Mouse (Mus musculus) mammary gland, adult 2 months (tissue): ENCODE data around the gene Tlcd1. TPM values are rescaled to one million over a fixed set of nuclear protein-coding genes. Genes with fewer than 3 reads are reported as not detected.

Source experiments
- polyA plus RNA-seq: library from polyadenylated mRNA; depleted of rRNA; stranded (reverse); fragments of >200 nt; gene quantifications from 2 replicates; pipeline ENCODE4 v1.2.3, GENCODE M21; 2012; ENCODE audit warnings: low replicate concordance; rRNA removed

The Tlcd1 gene
- 120 and 266 TPM in 2 replicates for polyA plus RNA-seq

GRCm38 (mm10) chr11:78176402-78176862 is at the start of gene Tlcd1, which contains the start of gene Nek8:
TSS of gene Tlcd1 (plus strand) at chr11:78176711.
TSS of gene Nek8 (minus strand) at chr11:78176675.

GRCm38 (mm10) chr11:78164924-78165760 is 11.4 kb upstream of the Tlcd1 start, which contains the start of gene Traf4:
TSS of gene Traf4 (minus strand) at chr11:78165589.

DNA sequence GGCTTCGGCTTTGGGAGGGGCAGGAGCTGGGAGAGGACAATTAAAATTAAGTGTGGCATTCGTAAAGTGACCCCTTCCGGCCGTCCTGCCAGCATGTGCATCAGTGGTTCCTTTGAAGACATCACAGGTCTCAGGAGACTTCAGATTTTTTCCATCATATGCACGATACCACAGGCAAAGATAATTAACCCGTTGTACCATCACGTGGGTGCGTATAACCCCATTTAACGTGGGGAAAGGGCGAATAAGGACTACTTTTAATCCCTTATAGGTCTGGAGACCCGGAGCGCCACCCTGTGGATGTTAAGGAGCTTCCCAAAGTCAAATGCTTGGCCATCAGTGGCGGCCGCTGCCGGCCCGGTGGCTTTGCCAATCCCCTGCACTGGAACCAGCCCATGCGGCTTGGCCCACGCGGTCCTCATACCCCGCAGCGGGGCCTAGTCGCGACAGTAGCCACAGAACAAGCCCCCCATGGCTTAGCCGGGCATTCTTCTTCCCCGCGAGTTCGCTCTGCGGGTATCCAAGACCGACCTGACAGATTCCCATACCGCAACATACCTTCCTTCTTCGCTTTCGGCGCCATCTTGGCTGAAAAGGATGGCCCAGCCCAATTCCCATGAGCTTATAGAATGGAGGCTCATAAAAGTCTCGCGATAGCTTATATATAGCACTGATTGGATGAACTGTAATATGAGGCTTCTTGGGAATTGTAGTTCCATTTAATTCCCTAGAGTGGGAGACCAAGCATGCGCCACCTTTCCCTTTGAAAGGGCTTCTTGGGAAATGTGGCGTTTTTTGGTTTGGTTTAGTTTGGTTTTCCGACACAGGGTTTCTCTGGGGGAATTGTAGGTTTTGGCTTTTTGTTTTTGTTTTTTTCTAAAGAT is 6.7 kb downstream of the Tlcd1 start, which contains the start of gene Rpl23a:
TSS of gene Rpl23a (minus strand) at position 624 of the 884 bp plus-strand sequence.

DNA sequence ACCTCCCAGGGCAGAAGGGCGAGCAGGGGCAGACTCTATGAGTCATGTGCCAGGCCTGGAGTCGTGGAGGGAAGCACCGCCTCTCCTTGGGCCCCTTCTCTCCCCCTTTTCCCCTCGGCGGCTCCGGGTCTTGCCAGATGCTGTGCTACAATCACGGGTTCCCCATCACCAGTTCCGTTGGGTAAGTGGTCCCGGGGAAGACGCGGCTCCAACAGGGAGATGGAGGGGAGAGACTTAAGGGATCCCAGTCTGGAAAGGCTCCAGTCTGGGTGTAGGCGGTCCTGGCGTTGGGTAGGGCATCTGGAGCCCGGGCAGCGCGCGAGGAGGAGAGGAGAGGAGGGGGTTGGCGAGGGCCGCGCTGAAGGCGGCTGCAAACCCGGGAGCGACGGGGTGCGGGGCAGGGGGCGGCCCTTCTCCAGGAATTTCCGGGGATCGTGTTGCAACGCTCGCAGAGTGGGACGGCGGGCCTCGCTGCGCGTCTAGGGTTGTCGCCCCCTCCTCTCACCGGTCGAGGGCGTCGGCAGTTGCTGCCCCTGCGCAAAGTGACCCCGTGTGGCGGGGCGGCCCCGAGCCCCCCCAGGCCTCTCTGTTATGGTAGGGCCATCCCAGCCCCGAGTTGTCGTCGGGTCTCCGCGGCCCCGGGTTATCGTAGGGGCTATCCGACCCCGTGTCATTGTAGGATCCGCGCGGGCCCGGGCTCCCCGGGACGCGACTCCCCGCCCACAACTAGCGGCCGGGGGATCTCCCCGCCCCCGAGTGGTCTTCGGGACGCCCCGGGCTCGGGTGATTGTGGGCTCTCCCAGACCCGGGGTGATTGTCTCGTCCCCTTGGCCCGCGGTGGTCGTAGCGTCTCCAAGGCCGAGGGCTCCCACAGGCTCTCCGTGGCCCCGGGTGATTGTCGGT is 12.1 kb downstream of the Tlcd1 start, which contains the start of gene Rab34:
TSS of gene Rab34 (plus strand) at position 100 of the 903 bp plus-strand sequence.

DNA sequence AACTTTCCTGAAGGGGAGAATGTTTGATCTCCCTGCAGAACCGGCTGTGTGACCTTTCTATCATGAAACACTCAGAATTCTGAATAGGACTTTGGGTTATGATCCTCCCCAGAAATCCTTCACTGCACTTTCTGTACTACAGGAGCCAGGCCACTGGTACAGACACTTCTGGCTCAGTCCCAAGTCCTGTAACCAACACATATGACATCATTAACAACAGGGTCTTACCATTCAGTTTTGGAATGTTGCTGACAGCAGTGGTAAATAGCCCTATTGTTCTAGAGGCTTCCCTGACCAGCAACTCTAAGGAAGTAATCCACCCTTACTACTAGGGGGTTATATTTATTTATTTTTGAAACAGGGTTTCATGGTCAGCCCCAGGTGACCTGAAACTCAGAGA is 16.6 kb downstream of the Tlcd1 start, which contains the start of gene Proca1:
TSS of gene Proca1 (plus strand) at position 280 of the 400 bp plus-strand sequence.

Other genes starting within 250 kb of the Tlcd1 start
- 1.1 and 1.4 TPM in 2 replicates for gene Sez6, start 245.9 kb upstream of the Tlcd1 start, polyA plus RNA-seq
- 37.3 and 77.4 TPM in 2 replicates for gene Phf12, start 194.0 kb upstream of the Tlcd1 start, polyA plus RNA-seq
- 3.6 and 4.5 TPM in 2 replicates for gene Dhrs13, start 144.4 kb upstream of the Tlcd1 start, polyA plus RNA-seq
- 111 and 198 TPM in 2 replicates for gene Flot2, start 138.8 kb upstream of the Tlcd1 start, polyA plus RNA-seq
- gene Eral1, start 96.3 kb upstream of the Tlcd1 start, polyA plus RNA-seq: 34.6 and 57.5 TPM in 2 replicates
- gene Fam222b, start 82.1 kb upstream of the Tlcd1 start, polyA plus RNA-seq: 16.2 and 28.6 TPM in 2 replicates
- gene Traf4, start 11.1 kb upstream of the Tlcd1 start, polyA plus RNA-seq: 63.0 and 125 TPM in 2 replicates
- 21.0 and 21.1 TPM in 2 replicates for gene Nek8, start within 50 bp of the Tlcd1 start, polyA plus RNA-seq
- 123 and 258 TPM in 2 replicates for gene Rpl23a, start 6.9 kb downstream of the Tlcd1 start, polyA plus RNA-seq
- gene Rab34, start 11.7 kb downstream of the Tlcd1 start, polyA plus RNA-seq: 98.3 and 206 TPM in 2 replicates
- gene Proca1, start 16.7 kb downstream of the Tlcd1 start, polyA plus RNA-seq: 3.4 and 6.1 TPM in 2 replicates
- gene Sdf2, start 69.0 kb downstream of the Tlcd1 start, polyA plus RNA-seq: 74.7 and 130 TPM in 2 replicates
- 16.2 and 27.0 TPM in 2 replicates for gene Supt6, start 69.3 kb downstream of the Tlcd1 start, polyA plus RNA-seq
- gene 2610507B11Rik, start 85.0 kb downstream of the Tlcd1 start, polyA plus RNA-seq: 69.1 and 142 TPM in 2 replicates
- 0.10 and 0.50 TPM in 2 replicates for gene BC030499, start 114.1 kb downstream of the Tlcd1 start, polyA plus RNA-seq
- gene Spag5, start 124.8 kb downstream of the Tlcd1 start, polyA plus RNA-seq: 1.6 and 2.6 TPM in 2 replicates
- gene Aldoc, start 146.3 kb downstream of the Tlcd1 start, polyA plus RNA-seq: 18.0 and 27.1 TPM in 2 replicates
- 87.7 and 99.7 TPM in 2 replicates for gene Pigs, start 151.7 kb downstream of the Tlcd1 start, polyA plus RNA-seq
- 92.2 and 115 TPM in 2 replicates for gene Unc119, start 166.8 kb downstream of the Tlcd1 start, polyA plus RNA-seq
- gene Foxn1, start 209.8 kb downstream of the Tlcd1 start, polyA plus RNA-seq: 0.04 and 0.24 TPM in 2 replicates
- gene Slc13a2, start 245.5 kb downstream of the Tlcd1 start, polyA plus RNA-seq: 0.45 and 0.98 TPM in 2 replicates